Mouse (Mus musculus): ENCODE measurements around the gene Sugp2.

The Sugp2 gene

GRCm38 (mm10) chr8:70276476-70276875 is 42.5 kb downstream of the Sugp2 start:
- Histone ChIP-seq H3K4me3 (replicated peaks; ENCODE audit: low read length) (no peak overlapping the region), H3K36me3 (ENCODE audit: insufficient read depth, low read length) (no peaks in the 10 kb centered on the region), H3K27me3 (ENCODE audit: insufficient read depth, low read length) (no peaks in the 10 kb centered on the region), H3K4me1 (replicated peaks; ENCODE audit: low read depth, low read length) (peaks cover 90% of the 10 kb centered on the region), H3K9me3 (ENCODE audit: low read length) (0 out of 2 replicates have a peak, but pooled peaks cover 5% of the 10 kb centered on the region)
- no peak for TF ChIP-seq POU5F1 (IDR thresholded peaks at IDR 0.05; ENCODE audit: borderline replicate concordance, low read length)
- no peak for TF ChIP-seq NANOG (IDR thresholded peaks at IDR 0.05; ENCODE audit: borderline replicate concordance, low read length)
- TF ChIP-seq CTCF (conservative IDR thresholded peaks at IDR 0.05; ENCODE audit: low read length) = no peak

- peak overlapping the region; percentile 80 for H3K4me3 ChIP-seq (replicated peaks; ENCODE audit: low read length)
- TF ChIP-seq NANOG (IDR thresholded peaks at IDR 0.05; ENCODE audit: borderline replicate concordance, low read length) (no peak), CTCF (conservative IDR thresholded peaks at IDR 0.05; ENCODE audit: low read length) (no peak), POU5F1 (IDR thresholded peaks at IDR 0.05; ENCODE audit: borderline replicate concordance, low read length) (no peak)
- 0 out of 2 replicates have a peak, but pooled peaks cover 3% of the 10 kb centered on the region for H3K9me3 ChIP-seq (ENCODE audit: low read length)
- H3K36me3 ChIP-seq (ENCODE audit: insufficient read depth, low read length) = no peaks in the 10 kb centered on the region
- peaks cover 84% of the 10 kb centered on the region for H3K4me1 ChIP-seq (replicated peaks; ENCODE audit: low read depth, low read length)
- no peaks in the 10 kb centered on the region for H3K27me3 ChIP-seq (ENCODE audit: insufficient read depth, low read length)
Observed at GRCm38 (mm10) chr8:70278175-70278574, 44.1 kb downstream of the Sugp2 start.

- Histone ChIP-seq H3K27me3 (ENCODE audit: insufficient read depth, low read length) (no peaks in the 10 kb centered on the region), H3K4me1 (replicated peaks; ENCODE audit: low read depth, low read length) (peaks cover 83% of the 10 kb centered on the region), H3K36me3 (ENCODE audit: insufficient read depth, low read length) (0 out of 2 replicates have a peak, but pooled peaks cover 1% of the 10 kb centered on the region), H3K9me3 (ENCODE audit: low read length) (no peaks in the 10 kb centered on the region), H3K4me3 (replicated peaks; ENCODE audit: low read length) (peak overlapping the region; percentile 80)
- TF ChIP-seq POU5F1 (IDR thresholded peaks at IDR 0.05; ENCODE audit: borderline replicate concordance, low read length) (no peak), CTCF (conservative IDR thresholded peaks at IDR 0.05; ENCODE audit: low read length) (no peak), NANOG (IDR thresholded peaks at IDR 0.05; ENCODE audit: borderline replicate concordance, low read length) (no peak)
Observed at GRCm38 (mm10) chr8:70279266-70279665, 45.2 kb downstream of the Sugp2 start.

- H3K4me1 ChIP-seq (replicated peaks; ENCODE audit: low read depth, low read length) = peaks cover 87% of the 10 kb centered on the region
- H3K9me3 ChIP-seq (ENCODE audit: low read length) = no peaks in the 10 kb centered on the region
- no peaks in the 10 kb centered on the region for H3K27me3 ChIP-seq (ENCODE audit: insufficient read depth, low read length)
- H3K36me3 ChIP-seq (ENCODE audit: insufficient read depth, low read length) = peaks cover 18% of the 10 kb centered on the region
- H3K4me3 ChIP-seq (replicated peaks; ENCODE audit: low read length) = peak overlapping the region; percentile 1; the same call in 1 of the 2 replicates
- TF ChIP-seq POU5F1 (IDR thresholded peaks at IDR 0.05; ENCODE audit: borderline replicate concordance, low read length) = no peak
- TF ChIP-seq CTCF (conservative IDR thresholded peaks at IDR 0.05; ENCODE audit: low read length) = no peak
- TF ChIP-seq NANOG (IDR thresholded peaks at IDR 0.05; ENCODE audit: borderline replicate concordance, low read length) = no peak
Observed at GRCm38 (mm10) chr8:70281001-70281400, 47.0 kb downstream of the Sugp2 start.

DNA sequence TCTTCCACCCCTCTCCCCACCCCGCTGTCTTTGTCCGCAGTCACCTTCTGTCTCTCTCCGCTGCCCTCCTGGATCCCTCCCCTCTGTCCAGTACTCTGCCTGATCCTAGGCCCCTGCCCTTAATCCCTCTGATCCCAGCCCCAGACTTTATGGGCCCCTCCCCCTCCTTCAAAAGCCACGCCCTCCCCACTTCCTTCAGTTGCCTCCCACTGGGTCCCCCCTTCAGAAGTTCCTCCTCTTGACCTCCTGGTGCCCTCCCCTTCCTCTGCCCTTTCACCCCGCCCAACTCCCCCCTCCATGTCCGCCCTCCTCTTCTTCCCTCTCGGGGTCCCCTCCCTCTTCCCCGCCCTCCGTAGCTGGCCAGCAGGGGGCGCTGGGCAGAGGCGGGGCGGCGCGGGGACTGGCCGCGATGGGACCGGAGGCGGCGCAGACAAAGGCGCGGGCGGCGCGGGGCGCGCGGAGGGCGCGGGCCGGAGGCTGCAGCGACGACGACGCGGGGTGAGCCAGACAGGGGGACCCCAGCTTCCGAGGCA is 48.6 kb downstream of the Sugp2 start, which contains the start of gene Homer3:
TSS of gene Homer3 (plus strand) at position 225 of the 533 bp plus-strand sequence.
- H3K4me3 ChIP-seq (replicated peaks; ENCODE audit: low read length) = peak within 1 kb of the TSS; percentile 94
- H3K36me3 ChIP-seq (ENCODE audit: insufficient read depth, low read length) = peaks cover 34% of the 10 kb centered on the region
- H3K27me3 ChIP-seq (ENCODE audit: insufficient read depth, low read length) = no peaks in the 10 kb centered on the region
- no peak for TF ChIP-seq NANOG (IDR thresholded peaks at IDR 0.05; ENCODE audit: borderline replicate concordance, low read length)
- 0 out of 2 replicates have a peak, but pooled peaks have one; percentile 13 for TF ChIP-seq CTCF (conservative IDR thresholded peaks at IDR 0.05; ENCODE audit: low read length)
- H3K4me1 ChIP-seq (replicated peaks; ENCODE audit: low read depth, low read length) = peaks cover 73% of the 10 kb centered on the region
- no peaks in the 10 kb centered on the region for H3K9me3 ChIP-seq (ENCODE audit: low read length)

GRCm38 (mm10) chr8:70283136-70284077 is 49.4 kb downstream of the Sugp2 start:
- peaks cover 66% of the 10 kb centered on the region for H3K4me1 ChIP-seq (replicated peaks; ENCODE audit: low read depth, low read length)
- peaks cover 40% of the 10 kb centered on the region for H3K36me3 ChIP-seq (ENCODE audit: insufficient read depth, low read length)
- no peaks in the 10 kb centered on the region for H3K9me3 ChIP-seq (ENCODE audit: low read length)
- H3K27me3 ChIP-seq (ENCODE audit: insufficient read depth, low read length) = no peaks in the 10 kb centered on the region
- H3K4me3 ChIP-seq (replicated peaks; ENCODE audit: low read length) = peak overlapping the region; percentile 94
- TF ChIP-seq CTCF (conservative IDR thresholded peaks at IDR 0.05; ENCODE audit: low read length) = no peak
- no peak for TF ChIP-seq POU5F1 (IDR thresholded peaks at IDR 0.05; ENCODE audit: borderline replicate concordance, low read length)
- TF ChIP-seq NANOG (IDR thresholded peaks at IDR 0.05; ENCODE audit: borderline replicate concordance, low read length) = no peak

DNA sequence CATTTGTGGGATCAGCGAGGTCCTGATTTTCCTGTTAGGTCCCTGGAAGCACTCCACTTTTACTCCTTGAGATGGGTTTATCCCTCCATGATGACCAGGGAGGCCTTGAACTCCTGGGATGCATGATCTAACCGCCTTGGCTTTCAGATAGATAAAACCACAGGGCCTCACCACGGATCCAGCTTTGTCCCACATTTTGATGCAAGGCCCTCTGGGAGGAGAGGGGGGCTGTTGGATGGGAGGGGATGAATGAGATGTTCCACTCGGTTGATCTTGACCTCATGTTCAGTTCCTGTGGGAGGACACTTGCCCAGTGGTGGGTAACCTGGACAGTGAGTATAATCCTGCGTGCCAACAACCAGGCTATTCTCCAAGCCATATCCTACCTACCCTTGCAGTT is 50.4 kb downstream of the Sugp2 start:
- H3K9me3 ChIP-seq (ENCODE audit: low read length) = no peaks in the 10 kb centered on the region
- no peak for TF ChIP-seq CTCF (conservative IDR thresholded peaks at IDR 0.05; ENCODE audit: low read length)
- TF ChIP-seq NANOG (IDR thresholded peaks at IDR 0.05; ENCODE audit: borderline replicate concordance, low read length) = no peak
- no peak for TF ChIP-seq POU5F1 (IDR thresholded peaks at IDR 0.05; ENCODE audit: borderline replicate concordance, low read length)

DNA sequence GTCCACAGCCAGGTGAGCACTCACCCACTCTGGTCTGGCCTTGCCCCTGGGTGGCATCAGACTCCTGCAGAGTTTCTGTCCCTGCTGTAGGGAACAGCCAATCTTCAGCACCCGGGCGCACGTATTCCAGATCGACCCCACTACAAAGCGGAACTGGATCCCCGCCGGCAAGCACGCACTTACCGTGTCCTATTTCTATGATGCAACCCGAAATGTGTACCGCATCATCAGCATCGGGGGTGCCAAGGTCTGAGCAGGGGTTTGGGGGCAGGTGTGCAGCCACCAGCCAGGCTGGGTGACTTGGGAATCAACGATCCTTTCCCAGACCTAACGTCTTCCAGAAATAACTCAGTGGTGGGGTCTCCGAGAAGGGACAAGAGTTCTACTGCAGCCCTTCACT is 51.3 kb downstream of the Sugp2 start:
- Histone ChIP-seq H3K27me3 (ENCODE audit: insufficient read depth, low read length) (no peaks in the 10 kb centered on the region), H3K9me3 (ENCODE audit: low read length) (no peaks in the 10 kb centered on the region), H3K4me3 (replicated peaks; ENCODE audit: low read length) (no peak overlapping the region; the same call in 1 of the 2 replicates), H3K4me1 (replicated peaks; ENCODE audit: low read depth, low read length) (peaks cover 55% of the 10 kb centered on the region), H3K36me3 (ENCODE audit: insufficient read depth, low read length) (peaks cover 55% of the 10 kb centered on the region)
- TF ChIP-seq NANOG (IDR thresholded peaks at IDR 0.05; ENCODE audit: borderline replicate concordance, low read length) (no peak), POU5F1 (IDR thresholded peaks at IDR 0.05; ENCODE audit: borderline replicate concordance, low read length) (no peak), CTCF (conservative IDR thresholded peaks at IDR 0.05; ENCODE audit: low read length) (no peak)

More for the DNA sequence above, 50.4 kb downstream of the Sugp2 start:
- Histone ChIP-seq H3K27me3 (ENCODE audit: insufficient read depth, low read length) (no peaks in the 10 kb centered on the region), H3K4me1 (replicated peaks; ENCODE audit: low read depth, low read length) (peaks cover 57% of the 10 kb centered on the region), H3K4me3 (replicated peaks; ENCODE audit: low read length) (0 out of 2 replicates have a peak overlapping the region, but pooled peaks have one; percentile 17), H3K36me3 (ENCODE audit: insufficient read depth, low read length) (peaks cover 48% of the 10 kb centered on the region)

Measured in E14TG2a.4 (cell line).